Mouse (Mus musculus): ENCODE data around the gene Scap. TPM values are rescaled to one million over a fixed set of nuclear protein-coding genes. Genes with fewer than 3 reads are reported as not detected.
A peak's percentile ranks its signal among the peaks of the same experiment; 100 is the strongest.
"Not testable (repeated sequence)": the region's sequence is repeated elsewhere in the genome, so short reads cannot be mapped to it uniquely, and the experiment has no call there.

Gene Scap
- polyA plus RNA-seq, 1 experiment from 2014 or later: 45.5 TPM

DNA sequence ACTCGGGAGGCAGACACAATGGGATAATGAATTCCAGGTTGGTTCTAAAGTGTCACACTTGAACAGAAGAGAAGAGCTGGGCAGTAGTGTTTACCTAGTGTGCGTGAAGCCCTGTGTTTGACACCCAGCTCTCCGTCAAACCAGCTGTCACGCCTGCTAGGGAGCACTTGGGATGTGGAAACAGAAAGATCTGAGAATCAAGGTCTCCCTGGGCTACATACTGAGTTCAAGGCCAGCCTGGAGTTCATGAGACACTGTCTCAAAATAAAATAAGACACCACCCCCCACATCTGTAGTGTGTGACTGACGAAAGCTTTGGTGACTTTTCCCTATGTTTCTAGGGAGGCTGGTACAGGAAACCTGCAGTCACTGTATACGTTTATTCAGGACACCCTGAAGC lies 17.7 kb upstream of the Scap start:
- ATAC-seq (ENCODE audit: low read depth): no peak
- no peaks in the 10 kb centered on the region for H3K27me3 ChIP-seq
- H3K4me3 ChIP-seq: no peak overlapping the region
- no peak overlapping the region for H3K9ac ChIP-seq
- 91% methylated on average over 6 of the region's 6 CpGs for WGBS
- H3K27ac ChIP-seq (replicated peaks): no peak overlapping the region
- H3K36me3 ChIP-seq: peaks cover 92% of the 10 kb centered on the region
- no peak overlapping the region for H3K4me2 ChIP-seq
- H3K9me3 ChIP-seq: no peaks in the 10 kb centered on the region
- no peaks in the 10 kb centered on the region for H3K4me1 ChIP-seq (replicated peaks)

GRCm38 (mm10) chr9:110315904-110316303 lies 17.2 kb upstream of the Scap start:
- WGBS: 96% methylated on average over 8 of the region's 8 CpGs
- ATAC-seq (ENCODE audit: low read depth): no peak
- no peak overlapping the region for H3K27ac ChIP-seq (replicated peaks)
- no peaks in the 10 kb centered on the region for H3K27me3 ChIP-seq
- no peak overlapping the region for H3K9ac ChIP-seq
- H3K36me3 ChIP-seq: peaks cover 92% of the 10 kb centered on the region
- H3K9me3 ChIP-seq: no peaks in the 10 kb centered on the region
- H3K4me3 ChIP-seq: no peak overlapping the region
- H3K4me2 ChIP-seq: no peak overlapping the region
- no peaks in the 10 kb centered on the region for H3K4me1 ChIP-seq (replicated peaks)

DNA sequence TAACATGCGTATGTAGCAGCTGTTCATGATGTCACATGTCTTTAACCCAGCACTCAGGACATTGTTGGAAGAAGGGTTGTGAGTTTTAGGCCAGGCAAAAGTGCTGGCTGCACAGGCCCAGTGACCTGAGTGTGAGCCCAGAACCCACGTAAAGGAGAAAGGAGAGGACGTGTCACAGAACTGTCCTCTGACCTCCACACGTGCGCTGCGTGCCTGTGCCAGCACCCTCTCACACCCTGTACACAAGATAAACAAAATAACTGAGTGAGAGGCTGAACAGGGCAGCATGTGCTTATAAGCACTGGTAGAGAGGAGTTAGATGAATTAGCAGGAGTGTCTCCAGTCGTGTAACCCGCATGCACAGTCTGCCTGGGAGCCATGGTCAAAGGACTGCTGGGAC lies 16.6 kb upstream of the Scap start:
- Histone ChIP-seq H3K36me3 (peaks cover 93% of the 10 kb centered on the region), H3K27ac (replicated peaks) (no peak overlapping the region), H3K9ac (no peak overlapping the region), H3K4me1 (replicated peaks) (no peaks in the 10 kb centered on the region), H3K9me3 (no peaks in the 10 kb centered on the region), H3K4me2 (no peak overlapping the region), H3K4me3 (no peak overlapping the region), H3K27me3 (no peaks in the 10 kb centered on the region)
- no peak for ATAC-seq (ENCODE audit: low read depth)
- WGBS: 95% methylated on average over 8 of the region's 8 CpGs

DNA sequence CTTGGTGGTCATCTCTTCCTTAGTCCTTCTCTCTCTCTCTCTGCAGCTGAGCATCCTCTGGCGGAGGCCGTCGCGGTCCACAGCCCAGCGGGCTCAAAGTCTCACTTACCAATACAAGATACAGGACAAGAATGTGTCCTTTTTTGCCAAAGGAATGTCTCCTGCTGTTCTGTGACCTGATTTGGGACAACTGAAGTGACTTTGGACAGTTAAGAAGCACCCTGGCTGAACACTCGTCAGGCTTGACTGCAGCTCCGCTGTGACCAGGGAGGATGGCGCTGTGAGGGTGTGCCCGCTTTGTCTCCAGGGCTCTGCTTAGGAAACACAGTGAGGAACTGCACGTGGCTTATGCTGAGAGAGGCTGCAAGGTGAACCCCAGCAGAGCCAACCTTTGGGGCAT lies 12.3 kb upstream of the Scap start:
- WGBS: 90% methylated on average over 10 of the region's 10 CpGs
- no peak overlapping the region for H3K4me3 ChIP-seq
- H3K9me3 ChIP-seq: no peaks in the 10 kb centered on the region
- H3K4me2 ChIP-seq: no peak overlapping the region
- H3K9ac ChIP-seq: no peak overlapping the region
- H3K27me3 ChIP-seq: no peaks in the 10 kb centered on the region
- no peak for ATAC-seq (ENCODE audit: low read depth)
- H3K27ac ChIP-seq (replicated peaks): no peak overlapping the region
- peaks cover 71% of the 10 kb centered on the region for H3K36me3 ChIP-seq
- H3K4me1 ChIP-seq (replicated peaks): no peaks in the 10 kb centered on the region

DNA sequence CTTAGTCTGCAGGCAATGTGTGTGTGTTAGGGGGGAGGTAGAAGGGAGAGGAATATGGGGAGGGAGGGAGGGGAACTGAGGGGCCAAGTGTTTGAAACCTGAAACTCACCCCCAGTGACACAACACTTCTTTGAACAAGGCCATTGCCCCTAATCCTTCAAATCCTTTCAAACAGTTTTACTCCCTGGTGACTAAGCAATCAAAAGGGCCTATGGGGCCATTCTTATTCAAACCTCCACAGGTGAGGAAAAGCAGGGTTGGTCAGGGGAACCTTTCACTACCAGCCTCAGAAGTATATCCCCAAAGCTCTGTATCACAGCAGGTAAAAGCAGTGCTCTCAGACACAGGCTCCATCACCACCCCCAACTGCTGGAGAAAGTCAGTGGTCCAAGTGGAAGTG lies 10.1 kb upstream of the Scap start:
- Histone ChIP-seq H3K9ac (no peak overlapping the region), H3K4me2 (no peak overlapping the region), H3K9me3 (no peaks in the 10 kb centered on the region), H3K36me3 (peaks cover 54% of the 10 kb centered on the region), H3K27ac (replicated peaks) (no peak overlapping the region), H3K27me3 (no peaks in the 10 kb centered on the region), H3K4me1 (replicated peaks) (no peaks in the 10 kb centered on the region), H3K4me3 (no peak overlapping the region)
- no peak for ATAC-seq (ENCODE audit: low read depth)

GRCm38 (mm10) chr9:110324181-110324580 lies 8.9 kb upstream of the Scap start:
- no peak overlapping the region for H3K27ac ChIP-seq (replicated peaks)
- no peak overlapping the region for H3K9ac ChIP-seq
- H3K4me2 ChIP-seq: no peak overlapping the region
- H3K36me3 ChIP-seq: peaks cover 42% of the 10 kb centered on the region
- no peak overlapping the region for H3K4me3 ChIP-seq
- no peak for ATAC-seq (ENCODE audit: low read depth)
- no peaks in the 10 kb centered on the region for H3K4me1 ChIP-seq (replicated peaks)
- H3K9me3 ChIP-seq: no peaks in the 10 kb centered on the region
- 93% methylated on average over 1 of the region's 1 CpGs for WGBS
- H3K27me3 ChIP-seq: no peaks in the 10 kb centered on the region

DNA sequence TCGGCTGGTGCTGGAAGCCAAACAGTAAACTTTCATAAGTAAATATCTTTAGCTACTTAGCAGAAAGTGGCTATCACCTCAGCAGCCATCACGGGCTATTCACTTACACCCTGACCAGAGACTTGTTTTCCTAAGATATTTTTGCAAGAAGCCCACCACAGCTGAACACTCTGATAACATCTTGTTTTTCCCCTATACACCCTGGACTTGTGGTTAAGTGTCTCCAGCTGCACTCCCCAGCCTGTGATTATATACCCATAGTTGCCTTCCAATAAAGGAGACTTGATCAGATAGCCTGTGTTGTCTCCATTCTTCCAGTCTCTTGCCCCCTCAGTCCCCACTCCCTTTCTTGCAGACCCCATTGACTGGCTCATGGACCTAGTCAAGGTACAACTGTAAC lies 4.9 kb upstream of the Scap start:
- H3K36me3 ChIP-seq: peaks cover 2% of the 10 kb centered on the region; the same call in 1 of the 2 replicates
- no peak overlapping the region for H3K4me2 ChIP-seq
- no peak overlapping the region for H3K4me3 ChIP-seq
- H3K27ac ChIP-seq (replicated peaks): no peak overlapping the region
- H3K9ac ChIP-seq: no peak overlapping the region
- WGBS: 93% methylated on average over 2 of the region's 2 CpGs
- no peaks in the 10 kb centered on the region for H3K27me3 ChIP-seq
- no peak for ATAC-seq (ENCODE audit: low read depth)
- no peaks in the 10 kb centered on the region for H3K4me1 ChIP-seq (replicated peaks)
- H3K9me3 ChIP-seq: no peaks in the 10 kb centered on the region

DNA sequence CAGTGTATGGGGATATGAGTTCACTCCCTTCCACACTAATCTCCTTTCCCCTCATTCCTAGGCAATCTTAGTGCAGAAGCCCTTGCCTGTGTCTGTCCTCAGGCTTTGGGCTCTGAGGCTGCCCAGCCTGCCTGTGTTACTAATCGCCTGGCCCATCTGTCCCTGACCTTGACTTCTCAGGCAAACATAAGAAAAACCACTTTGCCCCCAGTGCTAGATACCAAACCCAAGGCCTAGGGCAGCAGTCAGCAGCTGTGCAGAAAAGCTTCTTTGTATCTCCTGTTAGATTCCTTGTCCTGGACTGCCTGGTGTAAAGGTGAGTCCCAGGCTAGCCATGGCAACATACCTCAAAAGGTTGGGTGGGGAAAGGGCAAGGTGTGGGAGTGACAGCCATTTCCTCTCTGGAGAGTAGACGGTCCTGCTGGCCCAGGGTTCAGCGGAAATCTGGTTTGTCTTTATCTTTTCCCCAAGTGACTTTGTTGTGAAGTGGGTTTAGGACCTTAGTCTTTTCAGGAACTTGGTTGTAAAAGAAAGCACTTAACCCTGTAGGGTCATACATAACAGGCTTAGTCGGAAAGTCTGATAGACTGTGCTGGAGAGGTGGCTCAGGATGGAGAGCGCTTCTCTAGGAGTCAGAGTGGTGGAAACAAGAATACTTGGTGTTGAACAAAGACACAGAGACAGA lies 4.0 kb upstream of the Scap start:
- no peak for ATAC-seq (ENCODE audit: low read depth)
- Histone ChIP-seq H3K9me3 (no peaks in the 10 kb centered on the region), H3K9ac (no peak overlapping the region), H3K27me3 (no peaks in the 10 kb centered on the region), H3K27ac (replicated peaks) (no peak overlapping the region), H3K4me3 (no peak overlapping the region), H3K4me2 (no peak overlapping the region), H3K4me1 (replicated peaks) (peaks cover 4% of the 10 kb centered on the region), H3K36me3 (no peaks in the 10 kb centered on the region)
- 75% methylated on average over 5 of the region's 5 CpGs for WGBS

DNA sequence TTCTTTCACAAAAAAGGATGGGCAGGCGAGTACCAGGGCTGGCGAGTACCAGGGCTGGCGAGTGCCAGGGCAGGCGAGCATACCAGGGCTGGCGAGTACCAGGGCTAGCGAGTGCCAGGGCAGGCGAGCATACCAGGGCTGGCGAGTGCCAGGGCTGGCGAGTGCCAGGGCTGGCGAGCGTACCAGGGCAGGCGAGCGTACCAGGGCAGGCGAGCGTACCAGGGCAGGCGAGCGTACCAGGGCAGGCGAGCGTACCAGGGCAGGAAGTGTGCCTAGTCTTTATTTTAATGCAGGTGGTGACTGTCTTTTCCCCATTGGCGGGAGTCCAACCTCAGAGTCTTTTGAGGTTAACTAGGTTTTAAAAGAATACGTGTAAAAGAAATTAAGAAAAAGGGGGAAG lies 3.4 kb upstream of the Scap start:
- H3K9ac ChIP-seq: no peak overlapping the region
- H3K27me3 ChIP-seq: no peaks in the 10 kb centered on the region
- H3K27ac ChIP-seq (replicated peaks): no peak overlapping the region
- no peaks in the 10 kb centered on the region for H3K36me3 ChIP-seq
- peaks cover 10% of the 10 kb centered on the region for H3K4me1 ChIP-seq (replicated peaks)
- no peaks in the 10 kb centered on the region for H3K9me3 ChIP-seq
- 84% methylated on average over 21 of the region's 21 CpGs for WGBS
- no peak overlapping the region for H3K4me2 ChIP-seq
- no peak for ATAC-seq (ENCODE audit: low read depth)
- H3K4me3 ChIP-seq: no peak overlapping the region

DNA sequence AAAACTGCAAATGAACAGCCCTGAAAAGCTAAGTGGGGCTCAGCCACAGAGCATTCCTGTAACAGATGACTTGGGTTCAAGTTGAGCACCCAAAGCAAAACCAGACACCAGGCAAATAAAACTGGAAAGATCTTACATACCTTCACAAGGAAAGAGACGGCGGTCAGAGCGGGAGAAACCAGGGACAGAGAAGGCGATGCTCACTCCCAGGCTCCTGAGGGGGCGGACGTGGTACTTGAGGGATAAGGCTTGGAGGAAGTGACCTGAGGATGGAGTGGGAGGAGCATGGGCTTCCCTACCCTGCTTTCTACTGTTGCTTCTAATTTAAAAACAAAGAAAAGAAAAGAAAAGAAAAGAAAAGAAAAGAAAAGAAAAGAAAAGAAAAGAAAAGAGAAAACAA lies 2.7 kb upstream of the Scap start:
- peaks cover 17% of the 10 kb centered on the region for H3K4me1 ChIP-seq (replicated peaks)
- H3K9me3 ChIP-seq: no peaks in the 10 kb centered on the region
- no peaks in the 10 kb centered on the region for H3K36me3 ChIP-seq
- H3K9ac ChIP-seq: no peak overlapping the region
- no peak for ATAC-seq (ENCODE audit: low read depth)
- no peaks in the 10 kb centered on the region for H3K27me3 ChIP-seq
- H3K4me2 ChIP-seq: no peak overlapping the region
- no peak overlapping the region for H3K4me3 ChIP-seq
- WGBS: 64% methylated on average over 6 of the region's 6 CpGs
- H3K27ac ChIP-seq (replicated peaks): no peak overlapping the region

GRCm38 (mm10) chr9:110330913-110331312 lies 2.2 kb upstream of the Scap start:
- H3K4me2 ChIP-seq; H3K9me3 ChIP-seq; H3K27me3 ChIP-seq; ATAC-seq (ENCODE audit: low read depth); H3K4me3 ChIP-seq; H3K9ac ChIP-seq; H3K36me3 ChIP-seq; H3K27ac ChIP-seq (replicated peaks): not testable (repeated sequence)
- 92% methylated on average over 5 of the region's 5 CpGs for WGBS
- peaks cover 18% of the 10 kb centered on the region for H3K4me1 ChIP-seq (replicated peaks)

DNA sequence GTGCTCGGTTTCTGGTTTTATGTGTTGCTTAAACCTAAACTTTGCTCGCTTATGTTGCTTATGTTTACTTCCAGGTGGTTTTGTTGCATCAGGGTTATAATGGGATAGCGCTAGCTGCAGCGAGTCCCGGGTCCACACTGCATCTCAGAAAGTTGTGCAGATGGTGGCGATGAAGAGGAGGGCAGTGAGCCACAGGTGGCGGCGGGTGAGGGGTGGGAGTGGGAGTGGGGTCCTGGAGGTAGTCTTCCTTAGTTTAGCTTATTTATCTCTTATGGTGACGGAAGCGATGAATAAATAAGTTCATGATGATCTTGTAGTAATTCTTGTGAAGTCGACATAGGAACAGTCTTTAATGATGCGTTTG lies 790 bp downstream of the Scap start:
- no peaks in the 10 kb centered on the region for H3K27me3 ChIP-seq
- no peaks in the 10 kb centered on the region for H3K9me3 ChIP-seq
- H3K9ac ChIP-seq: peak overlapping the region; percentile 86
- peak overlapping the region; percentile 92 for H3K4me2 ChIP-seq
- WGBS: 13% methylated on average over 12 of the region's 12 CpGs
- H3K27ac ChIP-seq (replicated peaks): no peak overlapping the region
- 0 out of 2 replicates have a peak, but pooled peaks have one; percentile 1 for ATAC-seq (ENCODE audit: low read depth)
- peak overlapping the region; percentile 88 for H3K4me3 ChIP-seq
- H3K4me1 ChIP-seq (replicated peaks): peaks cover 18% of the 10 kb centered on the region
- H3K36me3 ChIP-seq: no peaks in the 10 kb centered on the region

GRCm38 (mm10) chr9:110334849-110335248 lies 1.8 kb downstream of the Scap start:
- Histone ChIP-seq H3K9me3 (no peaks in the 10 kb centered on the region), H3K9ac (no peak overlapping the region), H3K4me1 (replicated peaks) (peaks cover 18% of the 10 kb centered on the region), H3K27me3 (no peaks in the 10 kb centered on the region), H3K36me3 (no peaks in the 10 kb centered on the region), H3K4me2 (no peak overlapping the region), H3K4me3 (no peak overlapping the region), H3K27ac (replicated peaks) (no peak overlapping the region)
- ATAC-seq (ENCODE audit: low read depth): no peak
- WGBS: 74% methylated on average over 8 of the region's 8 CpGs

All from neural tube, embryonic 13.5 days (tissue).